Mouse (Mus musculus) lung, embryonic 14.5 days (tissue): Measurements from ENCODE around the gene Hp1bp3. TPM values are rescaled to one million over a fixed set of nuclear protein-coding genes. Genes with fewer than 3 reads are reported as not detected.
A peak's percentile ranks its signal among the peaks of the same experiment; 100 is the strongest.

ENCODE experiments used
- ATAC-seq: fragments of 200-750 bp; cut with Nextera tagmentation; 2 replicates; pipeline ENCODE4 v1.8.0; 2017; ENCODE audit warnings: mild to moderate bottlenecking, moderate TSS enrichment, moderate library complexity; ENCODE audit not compliant: insufficient read depth
- DNase-seq: peaks from one replicate; pipeline ENCODE4 v3.0.0-alpha.2; 2015
- H3K27ac ChIP-seq: fragments of 300-500 bp; sonication (generic); 2 replicates; pipeline ENCODE4 v1.5.1; 2014; ENCODE audit warnings: low read depth, mild to moderate bottlenecking, moderate library complexity
- H3K27me3 ChIP-seq: fragments of 300-500 bp; sonication (generic); 2 replicates; pipeline ENCODE4 v1.6.1; 2014; ENCODE audit warnings: low read length, control low read depth; ENCODE audit not compliant: insufficient read depth
- H3K36me3 ChIP-seq: fragments of 300-500 bp; sonication (generic); 2 replicates; pipeline ENCODE4 v1.6.1; 2014; ENCODE audit warnings: control low read depth; ENCODE audit not compliant: insufficient read depth
- H3K4me1 ChIP-seq: fragments of 300-500 bp; sonication (generic); 2 replicates; pipeline ENCODE4 v1.6.1; 2014; ENCODE audit warnings: antibody characterized with exemption, control low read depth; ENCODE audit not compliant: insufficient read depth
- H3K4me2 ChIP-seq: fragments of 300-500 bp; sonication (generic); 2 replicates; pipeline ENCODE4 v1.6.1; 2014; ENCODE audit warnings: mild to moderate bottlenecking
- H3K4me3 ChIP-seq: fragments of 300-500 bp; sonication (generic); 2 replicates; pipeline ENCODE4 v1.5.1; 2014; ENCODE audit warnings: low read depth, low read length
- H3K9ac ChIP-seq: fragments of 300-500 bp; sonication (generic); 2 replicates; pipeline ENCODE4 v1.6.1; 2014
- H3K9me3 ChIP-seq: fragments of 300-500 bp; sonication (generic); 2 replicates; pipeline ENCODE4 v1.6.1; 2016; ENCODE audit warnings: low read depth, low read length, control low read depth
- CTCF ChIP-seq: IDR thresholded peaks from 2 replicates; pipeline ENCODE4 v1.5.1; 2016; ENCODE audit warnings: antibody characterized with exemption, low read depth
- WGBS: fragments of 180-500 bp; shearing (Covaris S2); extraction: QIAGEN DNeasy Blood & Tissue Kit; methylation state at CpG from one replicate; pipeline ENCODE4 v1.1.7; 2014; 5-methylcytosine and 5-hydroxymethylcytosine counted together
- polyA plus RNA-seq: library from polyadenylated mRNA; unstranded; fragments of >200 nt; fragmentation: Nextera tagmentation; extraction: Ambion mirVana; gene quantifications from 2 replicates; pipeline ENCODE4 v1.2.1, GENCODE M21; 2014

Hp1bp3 gene
- polyA plus RNA-seq, 1 experiment from 2014 or later = 179 TPM

DNA sequence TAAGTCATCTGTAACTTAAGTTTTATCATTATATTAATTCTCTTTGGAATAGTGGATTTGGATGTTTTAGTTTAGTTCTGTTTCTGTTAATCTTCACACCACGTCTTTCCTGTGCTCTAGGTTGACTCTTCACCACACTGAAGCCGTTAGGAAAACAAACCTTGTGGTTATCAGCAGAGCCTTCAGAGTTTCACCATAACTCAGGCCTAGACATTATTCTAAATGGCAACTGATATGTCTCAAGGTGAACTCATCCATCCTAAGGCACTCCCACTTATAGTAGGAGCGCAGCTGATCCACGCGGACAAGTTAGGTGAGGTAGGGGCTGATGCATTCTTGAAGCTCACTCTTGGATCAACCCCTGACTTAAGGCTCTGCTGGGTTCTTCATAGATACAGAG is 5.3 kb downstream of the Hp1bp3 start:
- Histone ChIP-seq H3K27me3 (no peaks in the 10 kb centered on the region), H3K4me1 (peaks cover 9% of the 10 kb centered on the region; the same call in 1 of the 2 replicates), H3K4me2 (no peak overlapping the region), H3K4me3 (no peak overlapping the region), H3K9ac (no peak overlapping the region), H3K9me3 (no peaks in the 10 kb centered on the region), H3K36me3 (peaks cover 51% of the 10 kb centered on the region), H3K27ac (no peak overlapping the region)
- 79% methylated on average over 5 of the region's 5 CpGs for WGBS
- DNase-seq (no peak), ATAC-seq (no peak)
- TF ChIP-seq CTCF = no peak

DNA sequence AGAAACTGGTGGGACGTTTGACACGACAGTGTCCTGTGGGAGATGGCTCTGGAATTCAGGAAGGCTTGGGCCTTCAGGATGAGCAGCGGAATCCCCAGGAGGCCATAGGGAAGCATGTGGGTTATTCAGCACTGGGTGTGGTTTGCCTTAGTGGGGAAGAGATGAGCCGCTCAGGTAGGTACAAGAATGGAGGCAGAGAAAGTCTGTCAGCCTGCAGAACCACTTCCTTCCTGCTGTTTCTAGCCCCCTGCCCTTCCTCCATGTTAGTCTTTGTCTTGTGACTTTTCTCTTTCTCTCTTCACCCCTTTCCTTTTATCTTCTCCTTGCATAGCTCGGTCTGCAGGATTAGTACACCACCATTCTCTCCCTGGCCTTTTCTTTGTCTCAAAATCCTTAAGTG is 6.3 kb downstream of the Hp1bp3 start:
- Histone ChIP-seq H3K36me3 (peaks cover 59% of the 10 kb centered on the region), H3K4me1 (peaks cover 9% of the 10 kb centered on the region; the same call in 1 of the 2 replicates), H3K27ac (no peak overlapping the region), H3K27me3 (no peaks in the 10 kb centered on the region), H3K4me2 (no peak overlapping the region), H3K4me3 (no peak overlapping the region), H3K9ac (no peak overlapping the region), H3K9me3 (no peaks in the 10 kb centered on the region)
- no peak for TF ChIP-seq CTCF
- ATAC-seq (no peak), DNase-seq (no peak)
- 86% methylated on average over 5 of the region's 5 CpGs for WGBS

DNA sequence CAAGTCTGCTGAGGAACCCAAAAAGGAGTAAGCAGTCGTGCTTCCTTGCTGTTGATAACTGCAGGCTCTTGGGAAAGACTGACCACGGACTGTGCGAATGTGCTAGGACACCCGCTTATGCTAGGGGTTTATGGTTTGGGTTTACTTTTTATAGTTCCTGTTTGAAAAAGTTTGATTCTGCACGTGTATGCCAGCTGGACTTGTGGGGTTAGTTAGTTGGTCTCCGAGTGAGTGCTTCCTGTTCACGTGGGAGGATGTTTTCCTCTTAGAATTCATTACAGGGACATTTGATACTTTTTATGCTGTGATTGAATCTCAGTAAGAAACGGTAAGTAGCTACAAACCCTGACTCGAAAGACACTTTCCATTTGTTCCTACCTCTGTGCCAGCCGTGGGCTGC is 7.5 kb downstream of the Hp1bp3 start:
- 83% methylated on average over 10 of the region's 10 CpGs for WGBS
- DNase-seq (no peak), ATAC-seq (no peak)

DNA sequence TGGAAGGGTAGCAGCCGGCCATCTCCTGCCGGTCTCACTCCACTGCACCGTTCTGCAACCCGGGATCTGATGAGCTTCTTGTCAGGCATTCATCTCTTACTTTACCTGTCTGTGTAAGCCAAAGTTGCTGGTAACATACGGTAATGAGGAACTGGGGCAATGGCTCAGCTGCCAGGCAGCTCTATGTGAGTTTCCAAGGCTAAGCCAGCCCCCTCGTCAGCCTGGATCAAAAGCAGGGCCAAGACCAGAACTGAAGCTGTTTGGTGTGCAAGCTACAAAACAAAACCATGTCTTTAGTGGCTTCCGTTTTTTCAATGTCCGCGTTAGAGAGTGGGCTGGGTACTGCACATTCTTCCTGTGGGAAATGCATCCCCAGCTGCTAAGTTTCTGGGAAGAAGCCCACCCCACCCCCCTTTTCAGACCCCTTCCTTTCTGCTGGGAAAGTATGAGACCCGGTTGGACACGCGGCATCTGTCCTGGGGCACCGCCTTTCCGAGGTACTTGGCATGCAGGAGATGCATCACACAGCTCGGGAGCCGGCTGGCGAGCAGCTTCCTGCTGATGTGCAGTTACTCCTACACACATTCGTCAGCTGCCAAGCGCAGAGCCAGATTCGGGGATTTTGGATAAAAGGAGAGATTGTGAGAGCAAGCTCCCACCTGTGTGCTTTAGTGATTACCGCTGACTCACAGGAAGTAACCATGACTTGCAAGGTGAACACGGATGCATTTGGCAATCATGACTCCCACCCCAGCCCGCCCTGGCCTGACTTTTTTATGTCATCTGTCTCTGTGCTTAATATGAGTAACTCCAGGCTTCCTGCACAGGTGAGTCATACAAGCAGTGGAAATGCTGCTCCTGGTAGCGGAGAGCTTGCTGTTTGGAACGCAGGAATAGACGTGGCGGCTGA is 30.9 kb downstream of the Hp1bp3 start:
- Histone ChIP-seq H3K4me3 (no peak overlapping the region), H3K4me2 (no peak overlapping the region), H3K9me3 (no peaks in the 10 kb centered on the region), H3K36me3 (peaks cover 52% of the 10 kb centered on the region), H3K27me3 (peaks cover 23% of the 10 kb centered on the region), H3K27ac (no peak overlapping the region), H3K4me1 (peaks cover 5% of the 10 kb centered on the region; the same call in 1 of the 2 replicates), H3K9ac (no peak overlapping the region)
- ATAC-seq = no peak
- TF ChIP-seq CTCF = no peak
- WGBS = 59% methylated on average over 27 of the region's 27 CpGs
- no peak for DNase-seq

More for the DNA sequence above, 7.5 kb downstream of the Hp1bp3 start:
- no peak overlapping the region for H3K9ac ChIP-seq
- TF ChIP-seq CTCF = no peak
- no peak overlapping the region for H3K4me3 ChIP-seq
- 0 out of 2 replicates have a peak, but pooled peaks cover 1% of the 10 kb centered on the region for H3K4me1 ChIP-seq
- no peak overlapping the region for H3K27ac ChIP-seq
- no peaks in the 10 kb centered on the region for H3K9me3 ChIP-seq
- no peak overlapping the region for H3K4me2 ChIP-seq
- no peaks in the 10 kb centered on the region for H3K27me3 ChIP-seq
- peaks cover 70% of the 10 kb centered on the region for H3K36me3 ChIP-seq

DNA sequence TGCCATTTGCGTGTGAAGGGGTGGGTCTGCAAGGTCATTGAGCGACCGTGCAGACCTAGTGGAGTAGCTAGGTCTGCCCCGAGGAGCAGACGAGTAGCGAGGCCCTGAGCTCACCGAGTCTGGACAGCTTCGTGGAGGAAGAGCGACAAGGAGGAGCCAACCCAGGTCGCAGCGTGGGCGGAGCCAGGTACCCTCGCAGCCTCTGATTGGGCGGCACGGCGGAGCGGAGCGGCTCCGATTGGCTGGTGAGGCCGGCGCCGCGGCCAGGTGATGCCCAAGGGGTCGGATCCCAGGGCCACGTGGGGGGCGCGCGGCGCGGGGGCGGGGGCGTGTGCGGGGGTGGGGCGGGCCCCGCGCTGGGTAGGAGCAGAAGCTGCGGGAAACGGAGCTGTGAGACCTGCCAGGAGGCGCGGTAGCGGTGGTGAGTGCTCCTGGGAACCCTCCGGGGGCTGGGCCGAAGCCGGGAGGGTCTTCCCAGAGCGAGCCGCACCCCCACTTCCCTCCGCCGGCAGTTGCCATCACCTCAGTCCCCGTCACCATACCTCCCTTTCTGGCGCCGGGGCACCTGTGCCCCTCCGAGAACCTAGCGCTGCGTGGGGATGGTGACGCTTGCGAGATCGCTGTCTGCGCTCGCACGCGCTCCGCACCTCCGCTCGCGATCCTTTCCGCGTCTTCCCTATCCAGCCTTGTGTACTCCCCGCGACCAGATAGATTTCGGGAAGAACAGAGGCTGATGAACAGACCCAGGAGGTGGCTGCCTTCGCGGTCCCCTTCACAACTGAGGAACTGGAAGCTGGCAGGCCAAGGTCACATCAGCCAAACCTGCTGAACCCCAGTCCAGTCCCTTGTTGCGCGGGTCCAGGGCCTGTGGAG is 34.2 kb downstream of the Hp1bp3 start, which contains the start of the genes Sh2d5 and Kif17:
Sh2d5 (plus strand) TSS at position 316 of the 873 bp plus-strand sequence.
Kif17 (plus strand) TSS at position 348 of the 873 bp plus-strand sequence.
- Histone ChIP-seq H3K36me3 (peaks cover 19% of the 10 kb centered on the region), H3K4me1 (peaks cover 5% of the 10 kb centered on the region; the same call in 1 of the 2 replicates), H3K9ac (peak within 1 kb of the TSS; percentile 36; the same call in 1 of the 2 replicates), H3K4me3 (peak within 1 kb of the TSS; percentile 54), H3K27ac (no peak within 1 kb of the TSS), H3K4me2 (peak within 1 kb of the TSS; percentile 97), H3K9me3 (no peaks in the 10 kb centered on the region), H3K27me3 (peaks cover 23% of the 10 kb centered on the region)
- WGBS = under 1% methylated on average over 72 of the region's 74 CpGs
- ATAC-seq (peak; percentile 81), DNase-seq (peak; percentile 84)
- no peak for TF ChIP-seq CTCF

DNA sequence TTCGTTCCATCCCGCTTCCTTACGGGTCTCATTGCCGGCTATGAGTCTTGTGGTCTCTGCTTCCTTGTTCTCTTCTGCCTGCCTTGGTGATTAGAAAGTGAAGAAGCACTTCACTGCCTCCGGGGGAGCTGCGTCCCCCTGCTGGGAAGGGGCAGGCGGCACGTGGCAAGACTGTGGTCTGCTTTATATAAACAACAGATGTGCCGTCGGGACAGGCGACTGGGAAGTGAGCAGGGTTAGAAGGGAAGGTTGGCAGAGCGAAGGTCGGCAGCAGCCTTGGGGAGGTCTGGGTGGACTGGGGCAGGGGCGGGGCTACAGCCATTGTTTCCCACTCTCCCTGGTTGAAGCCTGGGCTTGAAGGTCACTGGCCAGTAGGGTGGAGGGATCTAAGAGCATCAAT is 35.7 kb downstream of the Hp1bp3 start:
- H3K36me3 ChIP-seq = peaks cover 10% of the 10 kb centered on the region
- TF ChIP-seq CTCF = peak; percentile 63
- H3K9me3 ChIP-seq = no peaks in the 10 kb centered on the region
- H3K4me1 ChIP-seq = peaks cover 5% of the 10 kb centered on the region; the same call in 1 of the 2 replicates
- peak overlapping the region; percentile 55 for H3K4me2 ChIP-seq
- 0 out of 2 replicates have a peak overlapping the region, but pooled peaks have one; percentile 6 for H3K9ac ChIP-seq
- peak overlapping the region; percentile 3; the same call in 1 of the 2 replicates for H3K4me3 ChIP-seq
- peaks cover 23% of the 10 kb centered on the region for H3K27me3 ChIP-seq
- DNase-seq (peak; percentile 79), ATAC-seq (peak; percentile 66; the same call in 1 of the 2 replicates)
- H3K27ac ChIP-seq = no peak overlapping the region
- 1% methylated on average over 14 of the region's 14 CpGs for WGBS
